Mouse (Mus musculus) hindbrain, postnatal 0 days (tissue): ENCODE measurements at regions not wholly inside any gene's neighbourhood (a gene's known extent, or its start where the extent isn't known, plus 50 kb on each side); places are given as distances from the start of the nearest gene placed in this dataset.

ENCODE experiments used
- ATAC-seq: fragments of 200-750 bp; cut with Nextera tagmentation; 2 replicates; pipeline ENCODE4 v1.8.0; 2017; ENCODE audit warnings: mild to moderate bottlenecking, moderate TSS enrichment, moderate library complexity
- DNase-seq: peaks from one replicate; pipeline ENCODE4 v3.0.0-alpha.2; 2015; ENCODE audit warnings: low spot score
- H3K27ac ChIP-seq: fragments of 300-500 bp; sonication (generic); 2 replicates; pipeline ENCODE4 v1.5.1; 2014; ENCODE audit warnings: mild to moderate bottlenecking
- H3K27me3 ChIP-seq: fragments of 300-500 bp; sonication (generic); 2 replicates; pipeline ENCODE4 v1.6.1; 2014; ENCODE audit warnings: low read length, mixed read lengths; ENCODE audit not compliant: insufficient read depth
- H3K36me3 ChIP-seq: fragments of 300-500 bp; sonication (generic); 2 replicates; pipeline ENCODE4 v1.6.1; 2014; ENCODE audit warnings: low read length, mixed read lengths; ENCODE audit not compliant: insufficient read depth
- H3K4me1 ChIP-seq: fragments of 300-500 bp; sonication (generic); 2 replicates; pipeline ENCODE4 v1.6.1; 2014; ENCODE audit warnings: antibody characterized with exemption, low read length, mixed read lengths; ENCODE audit not compliant: insufficient read depth
- H3K4me2 ChIP-seq: fragments of 300-500 bp; sonication (generic); 2 replicates; pipeline ENCODE4 v1.6.1; 2014; ENCODE audit warnings: low read depth, mild to moderate bottlenecking, low read length, moderate library complexity, mixed read lengths
- H3K4me3 ChIP-seq: fragments of 300-500 bp; sonication (generic); 2 replicates; pipeline ENCODE4 v1.5.1; 2014; ENCODE audit warnings: low read length
- H3K9ac ChIP-seq: fragments of 300-500 bp; sonication (generic); replicated peaks from 2 replicates; pipeline ENCODE4 v1.6.1; 2014; ENCODE audit warnings: mild to moderate bottlenecking, low read length, moderate library complexity, mixed read lengths
- H3K9me3 ChIP-seq: fragments of 300-500 bp; sonication (generic); 2 replicates; pipeline ENCODE4 v1.6.1; 2016; ENCODE audit warnings: low read length, mixed read lengths
- CTCF ChIP-seq: IDR thresholded peaks from 2 replicates; pipeline ENCODE4 v1.5.1; 2016; ENCODE audit warnings: antibody characterized with exemption, control low read depth, low read depth
- WGBS: fragments of 180-500 bp; shearing (Covaris S2); extraction: QIAGEN DNeasy Blood & Tissue Kit; methylation state at CpG from one replicate; pipeline ENCODE4 v1.1.7; 2014; 5-methylcytosine and 5-hydroxymethylcytosine counted together

DNA sequence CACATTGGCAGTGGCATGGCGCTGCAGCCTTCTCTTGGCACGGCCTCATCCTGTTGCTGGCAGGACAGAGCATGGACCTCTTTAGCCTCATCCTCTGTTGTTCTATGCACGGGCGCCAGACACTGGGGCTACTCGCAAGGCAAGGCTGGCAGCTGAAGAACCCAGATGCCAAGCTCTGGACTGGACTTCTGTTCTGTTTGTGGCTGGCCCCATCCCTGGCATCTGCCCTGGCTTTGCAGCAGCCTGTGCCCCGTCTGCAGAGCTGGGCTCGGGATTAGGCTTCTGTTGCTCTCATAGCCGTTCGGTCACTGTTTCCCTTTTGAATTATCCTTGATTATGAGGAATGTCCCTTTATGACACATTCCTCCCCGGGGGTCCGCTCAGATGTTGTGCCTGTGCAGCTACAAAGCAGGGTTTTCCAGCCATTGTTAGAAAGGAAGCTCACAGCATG is 214.6 kb upstream of the Tbc1d5 start:
- Histone ChIP-seq H3K27ac (0 out of 2 replicates have a peak overlapping the region, but pooled peaks have one; percentile 26), H3K9ac (no peak overlapping the region), H3K4me3 (no peak overlapping the region), H3K27me3 (no peaks in the 10 kb centered on the region), H3K9me3 (no peaks in the 10 kb centered on the region), H3K4me1 (no peaks in the 10 kb centered on the region), H3K4me2 (peak overlapping the region; percentile 43), H3K36me3 (no peaks in the 10 kb centered on the region)
- DNase-seq, result peak; percentile 74
- ATAC-seq, result peak; percentile 91
- 32% methylated on average over 11 of the region's 11 CpGs for WGBS
- TF ChIP-seq CTCF, result no peak

DNA sequence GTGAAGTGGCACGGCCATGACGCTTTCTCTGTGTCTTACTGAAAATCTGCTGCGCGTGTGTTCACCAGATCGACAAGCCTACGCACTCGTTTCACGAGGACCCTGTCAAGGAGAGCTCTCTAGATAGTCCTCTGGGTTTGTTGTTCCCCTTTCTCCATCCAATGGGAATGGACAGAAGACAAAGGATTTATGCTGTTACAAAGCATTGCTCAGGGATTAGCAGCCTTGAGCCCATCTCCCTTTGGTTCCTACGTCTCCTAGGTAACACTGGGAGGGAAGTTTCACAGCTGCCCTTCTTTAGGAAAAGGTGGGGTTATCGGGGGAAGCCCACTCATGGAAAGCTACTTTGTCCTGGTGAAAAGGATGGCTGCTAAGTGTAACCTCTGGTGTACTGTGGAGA is 212.7 kb upstream of the Tbc1d5 start:
- no peak for DNase-seq
- Histone ChIP-seq H3K9ac (no peak overlapping the region), H3K27ac (no peak overlapping the region), H3K4me1 (no peaks in the 10 kb centered on the region), H3K27me3 (no peaks in the 10 kb centered on the region), H3K4me3 (no peak overlapping the region), H3K4me2 (no peak overlapping the region), H3K9me3 (no peaks in the 10 kb centered on the region), H3K36me3 (no peaks in the 10 kb centered on the region)
- WGBS, result 81% methylated on average over 10 of the region's 10 CpGs
- ATAC-seq, result no peak
- no peak for TF ChIP-seq CTCF

DNA sequence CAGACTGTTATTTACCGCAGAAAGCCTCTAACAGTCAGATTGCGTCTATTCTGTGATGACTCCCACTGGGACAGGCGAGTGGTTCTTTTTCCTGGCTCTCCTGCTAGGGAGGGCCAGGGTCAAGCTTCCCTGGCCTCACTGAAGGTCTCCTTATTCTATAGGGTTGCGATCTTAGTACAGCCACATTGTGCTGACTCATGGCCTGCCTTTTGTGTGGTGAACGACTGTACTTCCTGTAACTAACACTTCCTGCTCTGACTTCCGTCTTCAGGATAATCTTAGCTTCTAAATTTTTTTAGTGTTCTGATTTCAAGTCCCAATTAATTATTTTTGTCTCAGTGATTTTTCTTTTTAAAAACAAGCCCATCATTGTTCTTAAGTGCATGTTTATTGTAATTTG is 203.4 kb upstream of the Tbc1d5 start:
- H3K4me3 ChIP-seq, result no peak overlapping the region
- no peaks in the 10 kb centered on the region for H3K4me1 ChIP-seq
- H3K4me2 ChIP-seq, result no peak overlapping the region
- WGBS, result 78% methylated on average over 6 of the region's 6 CpGs
- DNase-seq (no peak), ATAC-seq (no peak)
- no peak for TF ChIP-seq CTCF
- H3K27ac ChIP-seq, result no peak overlapping the region
- no peak overlapping the region for H3K9ac ChIP-seq
- H3K36me3 ChIP-seq, result no peaks in the 10 kb centered on the region
- no peaks in the 10 kb centered on the region for H3K9me3 ChIP-seq
- H3K27me3 ChIP-seq, result no peaks in the 10 kb centered on the region

DNA sequence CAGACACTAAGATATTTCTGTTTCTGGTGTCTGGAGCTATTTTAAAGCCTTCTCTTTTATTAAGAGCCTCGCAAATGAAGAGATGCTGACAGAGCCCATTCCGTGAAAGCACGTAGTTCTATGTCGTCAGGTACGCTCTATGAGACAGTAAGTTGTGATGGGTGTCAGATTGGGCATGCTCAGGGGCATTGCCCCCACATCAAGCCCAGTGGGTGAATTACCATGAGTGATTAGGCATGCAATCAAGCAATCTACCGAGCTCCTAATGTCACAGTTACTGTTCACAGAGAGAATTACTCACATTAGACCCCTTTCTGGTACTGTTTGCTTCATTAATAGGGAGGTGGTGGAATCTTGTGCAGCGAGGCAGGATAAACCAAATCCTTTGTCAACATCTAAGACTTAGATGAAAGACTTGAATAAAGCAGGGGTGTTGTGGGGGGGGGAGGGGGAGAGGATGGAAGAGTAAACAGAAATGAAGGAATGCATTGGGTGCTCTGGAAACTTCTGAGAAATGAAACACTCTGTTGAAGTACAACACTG is 192.9 kb upstream of the Tbc1d5 start:
- H3K4me1 ChIP-seq, result no peaks in the 10 kb centered on the region
- no peak overlapping the region for H3K4me2 ChIP-seq
- no peaks in the 10 kb centered on the region for H3K9me3 ChIP-seq
- H3K27ac ChIP-seq, result no peak overlapping the region
- no peak overlapping the region for H3K9ac ChIP-seq
- no peaks in the 10 kb centered on the region for H3K36me3 ChIP-seq
- no peaks in the 10 kb centered on the region for H3K27me3 ChIP-seq
- 51% methylated on average over 7 of the region's 7 CpGs for WGBS
- H3K4me3 ChIP-seq, result no peak overlapping the region
- DNase-seq (no peak), ATAC-seq (no peak)
- no peak for TF ChIP-seq CTCF

DNA sequence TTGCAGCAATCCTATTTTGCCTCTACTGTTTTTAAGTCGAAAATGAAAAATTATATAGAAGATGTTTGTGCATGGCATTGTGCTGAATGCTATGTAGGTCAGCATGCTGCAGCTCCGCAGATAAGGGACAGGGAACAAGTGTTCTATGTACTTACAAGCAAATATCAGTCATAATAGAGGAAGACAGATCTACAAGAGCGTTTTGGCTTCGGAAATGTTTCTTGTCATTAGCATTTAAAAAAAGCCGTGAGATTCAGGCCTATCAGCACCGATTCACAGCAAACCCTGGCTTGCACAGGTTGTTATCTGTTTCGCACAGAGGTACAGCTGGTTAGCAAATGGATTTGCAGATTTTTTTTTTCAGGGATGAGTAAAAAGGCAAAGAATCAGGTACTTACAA is 191.8 kb upstream of the Tbc1d5 start:
- WGBS, result 66% methylated on average over 7 of the region's 7 CpGs
- DNase-seq, result peak; percentile 21
- ATAC-seq, result no peak

DNA sequence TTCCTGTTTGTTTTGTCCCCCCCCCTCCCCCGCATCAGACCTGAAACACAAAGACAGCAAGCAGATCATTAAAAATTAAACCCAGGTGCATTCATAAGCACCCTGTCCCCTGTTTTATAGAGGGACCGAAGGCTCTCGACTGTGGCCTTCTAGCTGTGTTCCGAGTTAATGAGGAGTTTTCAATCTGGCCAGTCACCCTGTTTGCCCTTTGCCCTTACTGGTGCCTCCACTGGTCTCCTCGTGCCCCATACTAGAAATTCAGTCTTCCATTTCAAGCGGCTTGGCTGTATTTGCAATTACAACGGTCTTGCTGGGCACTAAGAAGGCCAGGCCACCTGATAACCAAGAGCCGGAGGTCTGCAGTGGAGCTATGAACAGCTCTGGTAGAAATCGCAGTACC is 190.9 kb upstream of the Tbc1d5 start:
- H3K4me3 ChIP-seq, result no peak overlapping the region
- H3K9me3 ChIP-seq, result no peaks in the 10 kb centered on the region
- H3K4me1 ChIP-seq, result no peaks in the 10 kb centered on the region
- ATAC-seq (no peak), DNase-seq (no peak)
- H3K27me3 ChIP-seq, result no peaks in the 10 kb centered on the region
- WGBS, result 69% methylated on average over 9 of the region's 9 CpGs
- no peak overlapping the region for H3K4me2 ChIP-seq
- H3K36me3 ChIP-seq, result no peaks in the 10 kb centered on the region
- TF ChIP-seq CTCF, result no peak
- no peak overlapping the region for H3K27ac ChIP-seq
- H3K9ac ChIP-seq, result no peak overlapping the region

More for the DNA sequence above, 191.8 kb upstream of the Tbc1d5 start:
- no peak overlapping the region for H3K4me2 ChIP-seq
- no peak overlapping the region for H3K4me3 ChIP-seq
- H3K27me3 ChIP-seq, result no peaks in the 10 kb centered on the region
- H3K27ac ChIP-seq, result no peak overlapping the region
- no peak overlapping the region for H3K9ac ChIP-seq
- no peaks in the 10 kb centered on the region for H3K36me3 ChIP-seq
- no peaks in the 10 kb centered on the region for H3K4me1 ChIP-seq
- H3K9me3 ChIP-seq, result no peaks in the 10 kb centered on the region
- no peak for TF ChIP-seq CTCF

DNA sequence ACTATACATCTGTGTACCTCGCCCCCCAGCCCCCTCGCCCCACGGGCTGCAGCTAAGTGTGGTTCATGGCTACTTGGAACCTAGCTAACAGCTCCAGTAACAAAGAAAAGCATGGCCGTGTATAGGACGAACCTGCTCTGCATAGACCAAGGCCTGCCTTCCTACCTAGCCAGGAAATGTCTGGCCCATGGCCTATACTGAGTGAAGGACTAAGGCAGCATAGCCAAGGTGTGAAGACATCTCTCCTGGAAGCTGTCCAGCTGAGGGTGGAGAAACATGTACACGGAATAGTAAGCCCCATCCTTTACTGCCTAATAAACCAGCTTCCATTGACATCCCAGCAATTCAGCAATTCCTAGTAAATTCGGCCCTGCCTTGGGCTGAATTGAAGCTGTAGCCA is 183.6 kb upstream of the Tbc1d5 start:
- TF ChIP-seq CTCF, result no peak
- Histone ChIP-seq H3K4me3 (no peak overlapping the region), H3K4me1 (no peaks in the 10 kb centered on the region), H3K9ac (no peak overlapping the region), H3K9me3 (no peaks in the 10 kb centered on the region), H3K36me3 (no peaks in the 10 kb centered on the region), H3K4me2 (no peak overlapping the region), H3K27ac (no peak overlapping the region), H3K27me3 (no peaks in the 10 kb centered on the region)
- ATAC-seq (0 out of 2 replicates have a peak, but pooled peaks have one; percentile 45), DNase-seq (no peak)
- 88% methylated on average over 7 of the region's 7 CpGs for WGBS
